Mouse (Mus musculus): ENCODE data around the gene Foxn2.
"Not testable (repeated sequence)": the region's sequence is repeated elsewhere in the genome, so short reads cannot be mapped to it uniquely, and the experiment has no call there.

Foxn2 gene

DNA sequence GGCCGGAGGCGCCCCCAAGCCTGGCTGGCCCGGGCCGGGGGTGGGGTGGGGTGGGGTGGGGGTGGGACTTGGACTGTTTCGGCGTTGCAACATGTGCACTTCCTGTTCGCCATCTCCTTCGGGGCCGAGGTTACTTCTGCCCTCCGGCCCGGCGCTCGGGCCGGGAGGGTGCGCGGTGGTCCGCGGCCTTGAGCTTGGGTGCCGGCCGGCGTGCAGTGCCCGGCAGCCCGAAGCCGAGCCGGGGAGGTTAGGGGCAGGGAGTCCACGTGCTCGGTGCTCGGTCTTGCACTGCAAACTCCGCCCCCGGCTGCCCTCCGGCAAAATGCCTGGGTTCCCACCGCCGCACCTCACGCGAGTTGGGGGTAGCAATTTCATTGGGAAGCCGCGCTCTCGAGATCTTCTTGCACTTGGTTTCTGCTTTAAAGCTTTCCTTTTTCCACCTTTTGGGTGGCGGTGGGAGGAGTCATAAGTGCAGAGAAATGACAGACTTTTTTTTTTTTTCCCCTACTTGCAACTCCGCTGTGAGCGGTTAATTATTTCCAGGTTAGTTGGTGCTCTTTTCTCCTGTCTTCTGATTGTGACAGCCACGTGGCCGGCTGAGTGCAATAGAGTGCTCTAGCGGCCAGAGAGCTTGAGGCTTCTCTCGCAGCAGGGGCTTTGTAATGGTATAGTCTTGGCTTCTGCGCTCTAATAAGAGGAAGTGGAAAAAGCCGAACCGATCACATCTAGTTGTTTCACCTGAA is 1.1 kb downstream of the Foxn2 start:
- DNase-seq = peak; percentile 85 to 87

- no peak for DNase-seq
Observed at GRCm38 (mm10) chr17:88442661-88443060, 2.1 kb downstream of the Foxn2 start.

- DNase-seq = no peak
Observed at GRCm38 (mm10) chr17:88443186-88443585, 2.7 kb downstream of the Foxn2 start.

GRCm38 (mm10) chr17:88458079-88458478 is 17.6 kb downstream of the Foxn2 start:
- DNase-seq = no peak

GRCm38 (mm10) chr17:88459516-88459915 is 19.0 kb downstream of the Foxn2 start:
- DNase-seq = no peak

GRCm38 (mm10) chr17:88459916-88460901 is 19.7 kb downstream of the Foxn2 start:
- no peak for DNase-seq

DNA sequence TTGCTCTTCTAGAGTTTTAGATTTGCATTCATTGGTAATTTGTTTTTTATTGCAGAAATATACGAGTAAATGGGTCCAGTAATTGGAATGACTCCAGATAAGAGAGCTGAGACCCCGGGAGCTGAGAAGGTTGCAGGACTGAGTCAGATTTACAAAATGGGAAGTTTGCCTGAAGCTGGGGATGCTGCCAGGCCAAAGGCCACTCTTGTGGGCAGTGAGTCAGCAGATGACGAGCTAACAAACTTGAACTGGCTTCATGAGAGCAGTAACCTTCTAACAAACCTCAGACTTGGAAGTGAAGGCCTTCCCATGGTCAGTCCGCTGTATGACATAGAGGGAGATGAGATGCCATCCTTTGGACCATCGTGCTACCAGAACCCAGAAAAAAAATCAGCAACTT is 22.1 kb downstream of the Foxn2 start:
- peak; percentile 39 to 50 for DNase-seq

DNA sequence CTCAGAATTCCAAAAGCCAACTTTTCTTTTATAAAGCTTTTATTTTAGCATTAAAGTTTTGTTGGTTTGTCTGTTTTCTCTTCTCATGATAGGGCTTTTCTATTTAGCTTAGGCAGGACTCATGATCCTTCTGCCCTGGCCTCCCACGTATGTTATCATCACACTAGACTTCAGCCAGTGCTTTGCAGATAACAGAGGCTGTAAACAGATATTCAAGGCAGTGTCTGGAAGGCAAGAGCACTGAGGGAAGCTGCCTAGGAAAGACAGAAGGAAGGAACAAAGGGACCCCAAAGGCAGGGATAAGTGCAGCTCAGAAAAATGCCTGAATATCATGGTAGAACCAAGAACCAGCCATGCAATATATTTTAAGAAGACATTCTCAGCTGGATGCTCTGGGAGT is 26.1 kb downstream of the Foxn2 start:
- DNase-seq = no peak

DNA sequence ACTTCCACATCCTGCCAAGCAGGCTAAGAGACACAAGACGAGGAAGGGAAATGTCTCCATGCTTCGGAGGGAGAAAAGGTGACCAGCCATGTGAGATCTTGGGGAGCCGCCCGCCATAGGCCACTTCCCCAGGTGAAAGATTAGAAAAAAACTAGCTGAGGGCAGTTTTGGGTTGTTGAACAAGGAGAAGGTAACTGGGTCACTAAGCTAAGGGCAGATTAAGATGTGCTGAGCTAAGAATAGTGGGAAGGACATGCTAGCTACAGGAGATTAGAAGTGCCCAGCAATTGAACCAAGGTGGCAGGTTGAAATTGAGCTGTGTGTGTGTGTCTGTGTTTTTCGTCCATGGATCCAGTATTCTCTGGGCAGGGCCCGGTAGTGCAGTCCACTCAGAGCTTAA is 27.2 kb downstream of the Foxn2 start:
- DNase-seq = no peak

- DNase-seq = not testable (repeated sequence)
Observed at GRCm38 (mm10) chr17:88468655-88469398, 28.3 kb downstream of the Foxn2 start.

DNA sequence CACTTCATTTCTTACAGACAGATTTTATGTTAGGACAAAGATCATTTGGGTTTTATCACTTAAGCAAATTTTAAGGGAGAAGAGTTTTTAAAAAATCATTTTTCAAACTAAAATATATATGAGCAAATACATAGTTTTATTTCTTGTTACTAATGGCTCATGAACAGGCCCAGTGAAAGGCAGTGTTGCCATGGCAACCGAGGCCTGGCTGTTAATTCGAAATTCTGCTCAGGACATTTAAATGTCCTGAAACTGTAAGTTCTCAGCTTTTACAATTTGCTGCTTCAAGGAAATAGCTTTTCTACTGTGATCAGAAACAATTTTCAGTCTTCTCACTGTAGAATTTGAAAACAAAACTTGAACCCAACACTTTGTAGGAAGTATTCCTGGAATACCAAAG is 33.3 kb downstream of the Foxn2 start:
- peak; percentile 45 to 51 for DNase-seq

GRCm38 (mm10) chr17:88477165-88477564 is 36.7 kb downstream of the Foxn2 start:
- no peak for DNase-seq

DNA sequence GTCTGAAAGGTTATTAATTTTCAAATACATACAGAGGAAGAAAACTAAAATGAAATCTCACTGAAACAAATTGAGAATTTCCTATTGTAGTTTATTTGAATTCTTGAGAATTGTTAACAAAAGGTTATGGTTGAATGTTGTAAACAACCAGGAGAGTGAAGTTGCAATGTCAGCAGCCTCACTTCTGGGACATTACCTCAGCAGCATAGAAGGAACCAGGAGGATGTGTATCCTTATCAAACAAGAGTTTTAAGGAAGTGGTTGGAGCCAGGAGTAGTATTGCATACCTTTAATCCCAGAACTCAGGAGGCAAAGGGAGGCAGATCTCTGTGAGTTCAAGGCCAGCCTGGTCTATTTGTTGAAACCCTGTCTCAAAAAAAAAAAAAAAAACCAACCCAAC is 37.2 kb downstream of the Foxn2 start:
- no peak for DNase-seq

DNA sequence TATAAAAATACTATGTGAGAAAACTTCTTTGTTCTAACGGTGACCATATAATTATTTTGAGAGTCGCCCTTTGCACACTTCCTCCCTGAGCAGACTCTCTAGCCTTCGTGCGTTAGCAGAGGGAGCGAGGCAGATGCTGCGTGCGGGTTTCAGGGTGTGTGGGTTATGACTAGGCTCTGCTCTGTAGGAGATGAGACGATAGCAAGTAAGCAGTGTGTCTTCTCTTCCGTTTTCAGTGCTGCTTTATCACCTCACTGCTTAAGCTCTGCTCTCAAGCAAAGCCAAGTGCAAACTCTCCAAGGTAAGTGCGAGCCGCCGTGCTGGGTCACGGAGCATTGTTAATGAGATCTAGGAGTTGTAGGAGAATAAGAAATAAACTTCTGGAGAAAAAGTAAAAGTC is 38.5 kb downstream of the Foxn2 start:
- DNase-seq = no peak

DNA sequence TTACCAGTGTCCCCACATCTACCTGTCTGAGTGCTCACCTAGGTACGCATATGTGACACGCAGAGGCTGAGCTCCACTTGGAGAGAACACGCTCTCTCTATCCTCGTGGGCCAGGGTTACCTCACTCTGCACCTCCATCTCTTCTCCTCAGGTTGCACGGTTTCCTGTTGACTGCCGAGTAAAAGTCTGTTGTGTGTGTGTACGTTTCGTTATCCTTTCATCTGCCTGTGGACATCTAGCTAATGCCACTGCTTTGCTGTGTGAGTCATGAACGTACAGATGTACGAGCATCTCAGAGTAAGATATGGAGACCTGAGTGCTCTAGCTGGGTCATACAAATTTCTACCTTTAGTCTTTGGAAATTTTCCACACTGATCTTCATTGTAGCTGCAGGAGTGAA is 39.9 kb downstream of the Foxn2 start:
- DNase-seq = no peak

DNA sequence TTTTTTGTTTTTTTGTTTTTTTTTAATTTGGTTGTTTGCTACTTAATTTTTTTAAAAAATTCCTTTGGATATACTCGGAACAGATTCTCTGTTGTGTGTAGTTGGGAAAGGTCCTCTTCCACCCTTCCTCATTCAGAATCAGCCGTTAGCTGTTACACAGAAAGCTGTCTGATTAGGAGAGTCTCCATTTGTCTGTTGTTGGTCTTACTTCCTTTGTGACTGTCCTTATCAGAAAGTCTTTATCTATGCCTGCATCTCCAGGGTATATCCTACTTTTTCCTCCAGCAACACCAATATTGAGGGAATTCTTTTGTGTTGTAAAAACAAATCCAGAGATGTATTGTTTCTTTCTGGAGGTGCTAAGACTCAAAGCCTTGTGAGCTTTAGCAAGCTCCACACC is 40.6 kb downstream of the Foxn2 start:
- no peak for DNase-seq

GRCm38 (mm10) chr17:88481587-88481986 is 41.1 kb downstream of the Foxn2 start:
- DNase-seq = no peak

DNA sequence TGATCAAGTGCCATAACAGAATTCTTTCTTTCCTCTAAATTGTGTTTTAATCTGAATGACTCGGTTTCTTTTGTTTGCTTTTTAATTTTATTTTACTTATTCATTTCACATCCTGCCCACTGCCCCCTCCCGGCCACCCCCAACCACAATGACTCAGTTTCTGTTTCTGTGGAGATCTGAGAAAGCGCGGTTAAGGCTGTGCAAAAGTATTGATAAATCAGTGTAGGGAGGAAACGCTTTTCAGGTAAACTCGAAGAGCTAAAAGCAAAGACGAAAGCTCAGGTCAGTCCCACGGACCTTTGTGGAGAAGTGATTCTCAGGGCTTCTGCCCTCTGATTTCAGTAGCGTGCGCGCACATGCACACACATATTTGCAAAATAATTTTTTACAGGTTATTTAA is 44.0 kb downstream of the Foxn2 start:
- no peak for DNase-seq

GRCm38 (mm10) chr17:88484951-88485350 is 44.4 kb downstream of the Foxn2 start:
- DNase-seq = no peak

DNA sequence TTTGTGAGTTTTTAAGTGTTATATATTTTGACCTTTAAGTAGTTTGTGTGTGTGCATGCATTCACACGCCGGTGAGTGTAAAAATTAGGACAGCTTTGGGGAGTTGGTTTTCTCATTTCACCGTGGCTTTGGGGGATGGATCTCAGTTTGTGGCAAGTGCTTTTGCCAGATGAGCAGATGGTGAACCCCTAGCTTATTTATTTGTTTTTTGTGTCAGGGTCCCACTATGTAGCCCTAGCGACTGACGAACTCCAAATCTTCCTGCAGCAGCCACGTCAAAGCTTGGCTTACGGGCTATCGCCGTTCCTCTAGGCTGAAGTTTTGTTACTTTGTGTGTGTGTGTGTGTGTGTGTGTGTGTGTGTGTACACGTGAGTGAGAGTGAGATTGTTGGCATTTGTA is 50.0 kb downstream of the Foxn2 start:
- peak; percentile 61 to 72 for DNase-seq

GRCm38 (mm10) chr17:88491366-88492106 is 51.0 kb downstream of the Foxn2 start:
- peak in 1 of 2 experiments; percentile 39 for DNase-seq

- DNase-seq = no peak
Observed at GRCm38 (mm10) chr17:88492107-88492460, 51.6 kb downstream of the Foxn2 start.

- no peak for DNase-seq
Observed at GRCm38 (mm10) chr17:88493551-88493950, 53.0 kb downstream of the Foxn2 start.

All from cerebellum, postnatal 10 days (tissue).